Mouse (Mus musculus): ENCODE measurements around the gene Cyp4a10. TPM values are rescaled to one million over a fixed set of nuclear protein-coding genes. Genes with fewer than 3 reads are reported as not detected.
"Not testable (repeated sequence)": the region's sequence is repeated elsewhere in the genome, so short reads cannot be mapped to it uniquely, and the experiment has no call there.

The Cyp4a10 gene
- polyA plus RNA-seq, 2 experiments: not detected

- Histone ChIP-seq H3K36me3 (replicated peaks; ENCODE audit: control insufficient read depth, insufficient read depth, low read depth) (no peaks in the 10 kb centered on the region), H3K4me2 (ENCODE audit: low read depth) (no peak overlapping the region), H3K4me3 (ENCODE audit: insufficient read depth in 1 of 2, low read depth in 2 of 2, low read length in 2 of 2) (no peak overlapping the region), H3K27me3 (ENCODE audit: control insufficient read depth, insufficient read depth, low read length) (no peaks in the 10 kb centered on the region), H3K27ac (no peak overlapping the region), H3K9me3 (ENCODE audit: control insufficient read depth, low read length) (no peaks in the 10 kb centered on the region), H3K4me1 (replicated peaks; ENCODE audit: control insufficient read depth in 2 of 2, insufficient read depth in 2 of 2, low read length in 1 of 2) (no peaks in the 10 kb centered on the region), H3K9ac (replicated peaks) (no peak overlapping the region)
- DNase-seq (ENCODE audit: low read depth in 3 of 3, low spot score in 3 of 3) (no peak), ATAC-seq (ENCODE audit: insufficient read depth) (no peak)
- TF ChIP-seq EP300 (IDR thresholded peaks at IDR 0.05; ENCODE audit: low read depth) (no peak), CTCF (IDR thresholded peaks at IDR 0.05; ENCODE audit: low read depth) (no peak)
- 25% methylated on average over 2 of the region's 2 CpGs for WGBS (ENCODE audit: insufficient replicate concordance)
These were observed 28.2 kb downstream of the Cyp4a10 start for GRCm38 (mm10) chr4:115546141-115546828.

DNA sequence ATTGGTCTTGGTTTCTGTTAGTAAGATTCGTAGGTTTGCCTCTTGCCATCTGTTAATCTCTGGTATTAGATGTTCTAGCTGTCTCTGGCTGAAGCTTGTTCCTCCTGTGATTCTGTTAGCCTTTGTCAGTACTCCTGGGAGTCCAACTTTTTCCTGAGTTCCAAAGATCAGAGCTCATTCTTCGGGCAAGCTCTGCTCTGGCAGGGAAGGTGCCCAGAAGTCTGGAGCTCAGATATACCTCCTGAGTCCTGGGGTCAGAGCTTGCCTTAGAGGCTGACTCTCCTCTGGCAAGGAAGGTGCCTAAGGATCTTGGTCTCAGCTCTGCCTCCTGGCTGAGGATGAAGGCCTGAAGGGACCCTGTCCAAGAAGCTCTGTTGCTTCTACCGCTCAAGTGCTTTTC, 34.7 kb downstream of the Cyp4a10 start:
- no peaks in the 10 kb centered on the region for H3K9me3 ChIP-seq (ENCODE audit: control insufficient read depth, low read length)
- no peak for TF ChIP-seq EP300 (IDR thresholded peaks at IDR 0.05; ENCODE audit: low read depth)
- no peak for TF ChIP-seq CTCF (IDR thresholded peaks at IDR 0.05; ENCODE audit: low read depth)
- ATAC-seq (ENCODE audit: insufficient read depth): no peak
- no peaks in the 10 kb centered on the region for H3K36me3 ChIP-seq (replicated peaks; ENCODE audit: control insufficient read depth, insufficient read depth, low read depth)
- no peak overlapping the region for H3K4me3 ChIP-seq (ENCODE audit: insufficient read depth in 1 of 2, low read depth in 2 of 2, low read length in 2 of 2)
- H3K4me1 ChIP-seq (replicated peaks; ENCODE audit: control insufficient read depth in 2 of 2, insufficient read depth in 2 of 2, low read length in 1 of 2): no peaks in the 10 kb centered on the region
- H3K4me2 ChIP-seq (ENCODE audit: low read depth): no peak overlapping the region
- WGBS (ENCODE audit: insufficient replicate concordance): 64% methylated on average over 3 of the region's 3 CpGs
- no peaks in the 10 kb centered on the region for H3K27me3 ChIP-seq (ENCODE audit: control insufficient read depth, insufficient read depth, low read length)
- H3K9ac ChIP-seq (replicated peaks): no peak overlapping the region
- H3K27ac ChIP-seq: no peak overlapping the region
- no peak for DNase-seq (ENCODE audit: low read depth in 3 of 3, low spot score in 3 of 3)

DNA sequence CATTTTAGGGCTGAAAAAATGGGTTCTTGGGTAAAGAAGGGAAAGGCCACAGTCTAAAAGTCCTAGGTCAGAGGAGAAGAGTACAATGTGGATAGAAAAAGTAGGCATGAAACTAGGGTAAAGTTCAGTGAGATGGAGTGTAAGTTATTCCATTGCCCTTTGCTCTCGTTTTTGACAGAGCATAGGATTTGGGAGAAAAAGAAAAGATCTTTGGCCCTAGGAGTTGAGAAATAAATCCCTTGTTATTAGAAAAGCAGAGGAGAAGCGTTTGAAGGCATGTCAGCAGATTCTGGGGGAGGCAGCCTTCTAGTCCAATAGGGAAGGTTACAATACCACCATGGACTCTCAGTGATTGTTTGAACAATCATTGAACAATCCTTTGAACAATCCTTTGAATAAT, 37.4 kb downstream of the Cyp4a10 start:
- no peaks in the 10 kb centered on the region for H3K36me3 ChIP-seq (replicated peaks; ENCODE audit: control insufficient read depth, insufficient read depth, low read depth)
- ATAC-seq (ENCODE audit: insufficient read depth) (no peak), DNase-seq (ENCODE audit: low read depth in 3 of 3, low spot score in 3 of 3) (no peak)
- H3K27ac ChIP-seq: no peak overlapping the region
- no peaks in the 10 kb centered on the region for H3K4me1 ChIP-seq (replicated peaks; ENCODE audit: control insufficient read depth in 2 of 2, insufficient read depth in 2 of 2, low read length in 1 of 2)
- no peaks in the 10 kb centered on the region for H3K9me3 ChIP-seq (ENCODE audit: control insufficient read depth, low read length)
- no peak for TF ChIP-seq CTCF (IDR thresholded peaks at IDR 0.05; ENCODE audit: low read depth)
- H3K4me2 ChIP-seq (ENCODE audit: low read depth): no peak overlapping the region
- no peaks in the 10 kb centered on the region for H3K27me3 ChIP-seq (ENCODE audit: control insufficient read depth, insufficient read depth, low read length)
- H3K4me3 ChIP-seq (ENCODE audit: insufficient read depth in 1 of 2, low read depth in 2 of 2, low read length in 2 of 2): no peak overlapping the region
- 44% methylated on average over 2 of the region's 2 CpGs for WGBS (ENCODE audit: insufficient replicate concordance)
- H3K9ac ChIP-seq (replicated peaks): no peak overlapping the region

- no peak overlapping the region for H3K4me3 ChIP-seq (ENCODE audit: insufficient read depth in 1 of 2, low read depth in 2 of 2, low read length in 2 of 2)
- DNase-seq (ENCODE audit: low read depth in 3 of 3, low spot score in 3 of 3) (no peak), ATAC-seq (ENCODE audit: insufficient read depth) (no peak)
- no peak overlapping the region for H3K4me2 ChIP-seq (ENCODE audit: low read depth)
- no peaks in the 10 kb centered on the region for H3K27me3 ChIP-seq (ENCODE audit: control insufficient read depth, insufficient read depth, low read length)
- TF ChIP-seq EP300 (IDR thresholded peaks at IDR 0.05; ENCODE audit: low read depth): no peak
- no peak for TF ChIP-seq CTCF (IDR thresholded peaks at IDR 0.05; ENCODE audit: low read depth)
- 49% methylated on average over 4 of the region's 4 CpGs for WGBS (ENCODE audit: insufficient replicate concordance)
- H3K9me3 ChIP-seq (ENCODE audit: control insufficient read depth, low read length): no peaks in the 10 kb centered on the region
- no peak overlapping the region for H3K27ac ChIP-seq
- no peaks in the 10 kb centered on the region for H3K36me3 ChIP-seq (replicated peaks; ENCODE audit: control insufficient read depth, insufficient read depth, low read depth)
- no peak overlapping the region for H3K9ac ChIP-seq (replicated peaks)
- H3K4me1 ChIP-seq (replicated peaks; ENCODE audit: control insufficient read depth in 2 of 2, insufficient read depth in 2 of 2, low read length in 1 of 2): no peaks in the 10 kb centered on the region
These were observed 39.9 kb downstream of the Cyp4a10 start for GRCm38 (mm10) chr4:115557861-115558561.

DNA sequence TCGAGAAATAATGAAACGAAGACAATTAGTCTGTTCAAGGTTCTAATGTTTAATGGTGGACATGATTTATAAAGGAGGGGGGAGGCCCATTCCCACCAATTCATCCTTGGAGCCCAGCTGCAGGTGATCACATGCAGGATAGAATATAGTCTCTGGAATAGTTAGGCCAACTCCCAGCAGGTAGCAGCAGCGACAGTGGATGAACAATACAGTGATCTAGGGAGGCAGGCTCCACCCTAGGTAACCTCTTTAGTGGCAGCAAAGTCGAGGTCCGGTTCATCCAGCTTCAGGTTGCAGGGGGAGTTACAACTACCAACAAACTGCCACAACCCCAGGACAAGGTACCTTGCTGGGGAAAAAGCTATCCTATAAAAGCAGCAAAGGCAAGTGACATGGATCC, 43.2 kb downstream of the Cyp4a10 start:
- not testable (repeated sequence) for H3K27me3 ChIP-seq (ENCODE audit: control insufficient read depth, insufficient read depth, low read length); H3K9ac ChIP-seq (replicated peaks); ATAC-seq (ENCODE audit: insufficient read depth); H3K36me3 ChIP-seq (replicated peaks; ENCODE audit: control insufficient read depth, insufficient read depth, low read depth); DNase-seq (ENCODE audit: low read depth in 3 of 3, low spot score in 3 of 3); H3K9me3 ChIP-seq (ENCODE audit: control insufficient read depth, low read length); H3K4me3 ChIP-seq (ENCODE audit: insufficient read depth in 1 of 2, low read depth in 2 of 2, low read length in 2 of 2); H3K4me2 ChIP-seq (ENCODE audit: low read depth); H3K4me1 ChIP-seq (replicated peaks; ENCODE audit: control insufficient read depth in 2 of 2, insufficient read depth in 2 of 2, low read length in 1 of 2); H3K27ac ChIP-seq
- WGBS (ENCODE audit: insufficient replicate concordance): 50% methylated on average over 5 of the region's 5 CpGs
